Mouse (Mus musculus): ENCODE data around the gene Kat6b.

Kat6b gene

GRCm38 (mm10) chr14:21706759-21707571 lies 225.7 kb downstream of the Kat6b start:
- DNase-seq (ENCODE audit: low spot score in 2 of 2) = peak in 1 of 2 experiments; percentile 29

- no peak for DNase-seq (ENCODE audit: low spot score in 2 of 2)
Observed at GRCm38 (mm10) chr14:21709545-21709944, 228.3 kb downstream of the Kat6b start.

- no peak for DNase-seq (ENCODE audit: low spot score in 2 of 2)
Observed at GRCm38 (mm10) chr14:21711231-21711630, 230.0 kb downstream of the Kat6b start.

- no peak for DNase-seq (ENCODE audit: low spot score in 2 of 2)
Observed at GRCm38 (mm10) chr14:21714486-21714885, 233.3 kb downstream of the Kat6b start, which contains the start of gene Dupd1. Gene Dupd1, minus strand, starts transcription at chr14:21714576.

- no peak for DNase-seq (ENCODE audit: low spot score in 2 of 2)
Observed at GRCm38 (mm10) chr14:21719646-21720383, 238.6 kb downstream of the Kat6b start.

- no peak for DNase-seq (ENCODE audit: low spot score in 2 of 2)
Observed at GRCm38 (mm10) chr14:21720430-21721205, 239.4 kb downstream of the Kat6b start.

Measured in spleen, postnatal 4 days (tissue).